8 mouse cellular contexts compared by ENCODE assay signal in the genomic region with DNA sequence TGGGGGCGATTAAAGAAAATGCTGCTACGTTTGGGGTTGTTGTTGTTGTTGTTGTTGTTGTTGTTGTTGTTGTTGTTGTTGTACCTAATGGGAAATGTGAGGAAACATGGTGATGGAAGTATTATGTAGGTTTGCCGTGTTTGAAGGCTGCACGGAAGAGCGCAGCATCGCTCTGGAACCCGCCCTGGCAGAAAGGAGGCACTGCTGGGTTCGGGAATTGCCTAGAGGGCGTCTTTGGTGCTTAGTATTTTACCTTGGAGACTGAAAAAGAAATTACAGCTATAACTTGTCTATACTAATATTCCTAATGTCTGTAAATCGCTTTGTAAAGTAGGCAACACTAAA. TPM values are rescaled to one million over a fixed set of nuclear protein-coding genes. Genes with fewer than 3 reads are reported as not detected.
DNase-seq lines count a peak whose midpoint lies in the region; ATAC-seq lines count a peak whose summit lies in the region.

No protein-coding gene starts in this region.

- ATAC-seq in lung, embryonic 16.5 days (ENCODE audit: low read depth): peak; percentile 56
- peak; percentile 76 for ATAC-seq in hindbrain, embryonic 14.5 days (ENCODE audit: low FRiP score)
- ATAC-seq in liver, embryonic 12.5 days: no peak
- ATAC-seq in activated CD4-positive, CD25-positive, alpha-beta regulatory T cell, adult 4 months: no peak

- peak overlapping the region; percentile 74 for H3K4me3 ChIP-seq in lung, embryonic 16.5 days (ENCODE audit: low read length)
- peak overlapping the region; percentile 74 for H3K4me3 ChIP-seq in hindbrain, embryonic 14.5 days (replicated peaks; ENCODE audit: low read length)
- peak overlapping the region; percentile 57 for H3K4me3 ChIP-seq in liver, embryonic 12.5 days

- peaks cover 19% of the 10 kb centered on the region for H3K27me3 ChIP-seq in lung, embryonic 16.5 days (ENCODE audit: control insufficient read depth, insufficient read depth, low read depth, low read length)
- H3K27me3 ChIP-seq in hindbrain, embryonic 14.5 days (ENCODE audit: control insufficient read depth, insufficient read depth, low read length): peaks cover 25% of the 10 kb centered on the region
- peaks cover 31% of the 10 kb centered on the region for H3K27me3 ChIP-seq in liver, embryonic 12.5 days (replicated peaks)

- peak overlapping the region; percentile 98 for H3K4me2 ChIP-seq in lung, embryonic 16.5 days (ENCODE audit: low read depth, low read length)
- peak overlapping the region; percentile 86 for H3K4me2 ChIP-seq in hindbrain, embryonic 14.5 days (replicated peaks)
- H3K4me2 ChIP-seq in liver, embryonic 12.5 days: peak overlapping the region; percentile 73

- H3K27ac ChIP-seq in lung, embryonic 16.5 days (ENCODE audit: low read length): no peak overlapping the region
- H3K27ac ChIP-seq in hindbrain, embryonic 14.5 days: peak overlapping the region; percentile 69
- no peak overlapping the region for H3K27ac ChIP-seq in liver, embryonic 12.5 days

- H3K9me3 ChIP-seq in lung, embryonic 16.5 days (ENCODE audit: control insufficient read depth, low read length): no peaks in the 10 kb centered on the region
- H3K9me3 ChIP-seq in hindbrain, embryonic 14.5 days (ENCODE audit: control insufficient read depth, low read length): no peaks in the 10 kb centered on the region
- H3K9me3 ChIP-seq in liver, embryonic 12.5 days (replicated peaks): no peaks in the 10 kb centered on the region

- no peaks in the 10 kb centered on the region for H3K36me3 ChIP-seq in lung, embryonic 16.5 days (ENCODE audit: control insufficient read depth, insufficient read depth, low read length)
- no peaks in the 10 kb centered on the region for H3K36me3 ChIP-seq in hindbrain, embryonic 14.5 days (replicated peaks; ENCODE audit: control insufficient read depth, insufficient read depth)
- no peaks in the 10 kb centered on the region for H3K36me3 ChIP-seq in liver, embryonic 12.5 days

- H3K4me1 ChIP-seq in lung, embryonic 16.5 days (replicated peaks; ENCODE audit: control insufficient read depth, insufficient read depth, low read length): no peaks in the 10 kb centered on the region
- H3K4me1 ChIP-seq in hindbrain, embryonic 14.5 days (replicated peaks; ENCODE audit: control insufficient read depth, insufficient read depth, low read length): 0 out of 2 replicates have a peak, but pooled peaks cover 6% of the 10 kb centered on the region
- H3K4me1 ChIP-seq in liver, embryonic 12.5 days: no peaks in the 10 kb centered on the region

- H3K9ac ChIP-seq in lung, embryonic 16.5 days (ENCODE audit: low read length): peak overlapping the region; percentile 71; the same call in 1 of the 2 replicates
- peak overlapping the region; percentile 70 for H3K9ac ChIP-seq in hindbrain, embryonic 14.5 days
- H3K9ac ChIP-seq in liver, embryonic 12.5 days: no peak overlapping the region

- 3% methylated on average over 10 of the region's 10 CpGs for WGBS in lung, embryonic 16.5 days
- WGBS in hindbrain, embryonic 14.5 days: under 1% methylated on average over 10 of the region's 10 CpGs
- WGBS in liver, embryonic 12.5 days (ENCODE audit: insufficient replicate concordance): 4% methylated on average over 10 of the region's 10 CpGs

- no peak for DNase-seq in lung, postnatal 10 days
- peak; percentile 50 to 60 for DNase-seq in cerebellum, postnatal 14 days
- peak; percentile 58 for DNase-seq in hindbrain, embryonic 14.5 days (ENCODE audit: low spot score)
- peak; percentile 42 for DNase-seq in right cerebral cortex, postnatal 25 days
- DNase-seq in c-Kit-positive CD71-positive TER-119-positive erythroid progenitor cells, embryonic 14.5 days (ENCODE audit: low spot score): no peak

RNA-seq across cellular contexts. Expression of gene Hdac9, which starts 9.4 kb away (rescaled TPM):
- polyA plus RNA-seq in lung, embryonic 16.5 days (2015; fragmentation: Nextera tagmentation; extraction: Ambion mirVana): 5.0 and 5.9 TPM in 2 replicates
- 12.0 and 14.7 TPM in 2 replicates for polyA plus RNA-seq in hindbrain, embryonic 14.5 days (2014; fragmentation: Nextera tagmentation; extraction: Ambion mirVana)
- polyA plus RNA-seq in liver, embryonic 12.5 days (2016; fragmentation: Nextera tagmentation; extraction: Ambion mirVana): 1.5 TPM in 2 replicates
- polyA plus RNA-seq in activated CD4-positive, CD25-positive, alpha-beta regulatory T cell, adult 4 months (2017; shearing (Covaris generic)): 1 to 10 TPM in 1 of 2 experiments, under 1 TPM in 1; 0.48 to 1.5 TPM

Comparison
In these comparisons a context has a peak if more than half of its experiments do, and no peak if none do; other contexts are left out.
1. ATAC-seq: peak in lung, embryonic 16.5 days (single experiment) and hindbrain, embryonic 14.5 days (single experiment); none in liver, embryonic 12.5 days (single experiment) and activated CD4-positive, CD25-positive, alpha-beta regulatory T cell, adult 4 months (single experiment).
2. DNase-seq: peak in cerebellum, postnatal 14 days (2 of 2), hindbrain, embryonic 14.5 days (single experiment) and right cerebral cortex, postnatal 25 days (single experiment); none in lung, postnatal 10 days (single experiment) and c-Kit-positive CD71-positive TER-119-positive erythroid progenitor cells, embryonic 14.5 days (single experiment).
3. Peak in every context shown above with its lines, with median percentiles within 50 percentile points of each other: H3K4me2 ChIP-seq and H3K4me3 ChIP-seq.